Mouse (Mus musculus) heart, embryonic 12.5 days (tissue): ENCODE results near the gene Slc2a10. TPM values are rescaled to one million over a fixed set of nuclear protein-coding genes. Genes with fewer than 3 reads are reported as not detected.
"Not testable (repeated sequence)": the region's sequence is repeated elsewhere in the genome, so short reads cannot be mapped to it uniquely, and the experiment has no call there.

Experiments
- ATAC-seq: fragments of 200-750 bp; cut with Nextera tagmentation; 2 replicates; pipeline ENCODE4 v1.8.0; 2017; ENCODE audit warnings: moderate TSS enrichment, moderate library complexity; ENCODE audit not compliant: insufficient number of reproducible peaks, low FRiP score
- H3K27ac ChIP-seq: fragments of 300-500 bp; sonication (generic); 2 replicates; pipeline ENCODE4 v1.5.1; 2016; ENCODE audit warnings: mild to moderate bottlenecking, moderate library complexity; ENCODE audit not compliant: poor library complexity, severe bottlenecking
- H3K27me3 ChIP-seq: fragments of 300-500 bp; sonication (generic); replicated peaks from 2 replicates; pipeline ENCODE4 v1.6.1; 2016; ENCODE audit warnings: mild to moderate bottlenecking, moderate library complexity
- H3K36me3 ChIP-seq: fragments of 300-500 bp; sonication (generic); 2 replicates; pipeline ENCODE4 v1.6.1; 2016; ENCODE audit warnings: mild to moderate bottlenecking, moderate library complexity
- H3K4me1 ChIP-seq: fragments of 300-500 bp; sonication (generic); replicated peaks from 2 replicates; pipeline ENCODE4 v1.6.1; 2016; ENCODE audit warnings: mild to moderate bottlenecking
- H3K4me2 ChIP-seq: fragments of 300-500 bp; sonication (generic); 2 replicates; pipeline ENCODE4 v1.6.1; 2016; ENCODE audit warnings: mild to moderate bottlenecking, moderate library complexity
- H3K4me3 ChIP-seq: fragments of 300-500 bp; sonication (generic); 2 replicates; pipeline ENCODE4 v1.5.1; 2016; ENCODE audit warnings: mild to moderate bottlenecking
- H3K9ac ChIP-seq: fragments of 300-500 bp; sonication (generic); 2 replicates; pipeline ENCODE4 v1.6.1; 2016; ENCODE audit warnings: mild to moderate bottlenecking, moderate library complexity
- H3K9me3 ChIP-seq: fragments of 300-500 bp; sonication (generic); replicated peaks from 2 replicates; pipeline ENCODE4 v1.6.1; 2016; ENCODE audit warnings: mild to moderate bottlenecking, moderate library complexity
- WGBS: fragments of 180-500 bp; shearing (Covaris S2); methylation state at CpG from one replicate; pipeline ENCODE4 v1.1.7; 2016; 5-methylcytosine and 5-hydroxymethylcytosine counted together
- polyA plus RNA-seq: library from polyadenylated mRNA; unstranded; fragments of >200 nt; fragmentation: Nextera tagmentation; extraction: Ambion mirVana; gene quantifications from 2 replicates; pipeline ENCODE4 v1.2.1, GENCODE M21; 2016

Slc2a10 gene
- polyA plus RNA-seq, 1 experiment from 2014 or later = 5.7 TPM

- Histone ChIP-seq H3K27ac (no peak overlapping the region), H3K36me3 (no peaks in the 10 kb centered on the region), H3K4me2 (no peak overlapping the region), H3K9ac (no peak overlapping the region), H3K4me3 (no peak overlapping the region), H3K27me3 (peaks cover 52% of the 10 kb centered on the region), H3K9me3 (no peaks in the 10 kb centered on the region), H3K4me1 (peaks cover 10% of the 10 kb centered on the region)
- 62% methylated on average over 13 of the region's 13 CpGs for WGBS
- ATAC-seq = no peak
These were observed 39.5 kb downstream of the Slc2a10 start for GRCm38 (mm10) chr2:165542939-165543669.

- no peak overlapping the region for H3K4me3 ChIP-seq
- WGBS = 87% methylated on average over 10 of the region's 10 CpGs
- no peak overlapping the region for H3K9ac ChIP-seq
- no peaks in the 10 kb centered on the region for H3K36me3 ChIP-seq
- no peak overlapping the region for H3K27ac ChIP-seq
- no peaks in the 10 kb centered on the region for H3K9me3 ChIP-seq
- no peak overlapping the region for H3K4me2 ChIP-seq
- peaks cover 56% of the 10 kb centered on the region for H3K27me3 ChIP-seq
- ATAC-seq = no peak
- H3K4me1 ChIP-seq = peaks cover 10% of the 10 kb centered on the region
These were observed 40.1 kb downstream of the Slc2a10 start for GRCm38 (mm10) chr2:165543670-165544016.

GRCm38 (mm10) chr2:165545687-165546086 lies 42.1 kb downstream of the Slc2a10 start:
- 85% methylated on average over 2 of the region's 2 CpGs for WGBS
- Histone ChIP-seq H3K4me1 (peaks cover 10% of the 10 kb centered on the region), H3K4me2 (no peak overlapping the region), H3K36me3 (no peaks in the 10 kb centered on the region), H3K4me3 (no peak overlapping the region), H3K9ac (no peak overlapping the region), H3K27me3 (peaks cover 53% of the 10 kb centered on the region), H3K27ac (no peak overlapping the region), H3K9me3 (no peaks in the 10 kb centered on the region)
- no peak for ATAC-seq

GRCm38 (mm10) chr2:165546341-165546740 lies 42.8 kb downstream of the Slc2a10 start:
- 24% methylated on average over 8 of the region's 8 CpGs for WGBS
- Histone ChIP-seq H3K4me1 (peaks cover 10% of the 10 kb centered on the region), H3K27me3 (peaks cover 47% of the 10 kb centered on the region), H3K4me2 (no peak overlapping the region), H3K4me3 (no peak overlapping the region), H3K9me3 (no peaks in the 10 kb centered on the region), H3K9ac (no peak overlapping the region), H3K36me3 (no peaks in the 10 kb centered on the region), H3K27ac (no peak overlapping the region)
- no peak for ATAC-seq

- peaks cover 54% of the 10 kb centered on the region for H3K27me3 ChIP-seq
- H3K4me3 ChIP-seq = no peak overlapping the region
- 44% methylated on average over 9 of the region's 9 CpGs for WGBS
- H3K4me2 ChIP-seq = no peak overlapping the region
- H3K36me3 ChIP-seq = no peaks in the 10 kb centered on the region
- H3K9ac ChIP-seq = no peak overlapping the region
- no peak overlapping the region for H3K27ac ChIP-seq
- no peak for ATAC-seq
- peaks cover 10% of the 10 kb centered on the region for H3K4me1 ChIP-seq
- no peaks in the 10 kb centered on the region for H3K9me3 ChIP-seq
These were observed 43.8 kb downstream of the Slc2a10 start for GRCm38 (mm10) chr2:165547410-165547809.

GRCm38 (mm10) chr2:165548627-165549026 lies 45.0 kb downstream of the Slc2a10 start:
- Histone ChIP-seq H3K4me1 (peaks cover 10% of the 10 kb centered on the region), H3K27me3 (peaks cover 47% of the 10 kb centered on the region), H3K36me3 (no peaks in the 10 kb centered on the region), H3K9me3 (no peaks in the 10 kb centered on the region), H3K4me3 (no peak overlapping the region), H3K9ac (no peak overlapping the region), H3K27ac (no peak overlapping the region), H3K4me2 (no peak overlapping the region)
- 78% methylated on average over 6 of the region's 6 CpGs for WGBS
- no peak for ATAC-seq

GRCm38 (mm10) chr2:165550410-165550809 lies 46.8 kb downstream of the Slc2a10 start:
- not testable (repeated sequence) for H3K27ac ChIP-seq, H3K36me3 ChIP-seq, H3K4me3 ChIP-seq, H3K4me1 ChIP-seq, H3K9ac ChIP-seq, H3K9me3 ChIP-seq, ATAC-seq, H3K4me2 ChIP-seq
- peaks cover 51% of the 10 kb centered on the region for H3K27me3 ChIP-seq
- WGBS = 65% methylated on average over 7 of the region's 7 CpGs

GRCm38 (mm10) chr2:165554066-165554465 lies 50.5 kb downstream of the Slc2a10 start:
- H3K27me3 ChIP-seq = peaks cover 45% of the 10 kb centered on the region
- no peak overlapping the region for H3K9ac ChIP-seq
- no peak overlapping the region for H3K27ac ChIP-seq
- no peak overlapping the region for H3K4me3 ChIP-seq
- H3K4me1 ChIP-seq = no peaks in the 10 kb centered on the region
- 66% methylated on average over 9 of the region's 9 CpGs for WGBS
- H3K4me2 ChIP-seq = no peak overlapping the region
- H3K9me3 ChIP-seq = no peaks in the 10 kb centered on the region
- ATAC-seq = no peak
- H3K36me3 ChIP-seq = no peaks in the 10 kb centered on the region

- Histone ChIP-seq H3K4me3 (no peak overlapping the region), H3K4me2 (no peak overlapping the region), H3K27ac (no peak overlapping the region), H3K9me3 (no peaks in the 10 kb centered on the region), H3K4me1 (peaks cover 4% of the 10 kb centered on the region; the same call in 1 of the 2 replicates), H3K27me3 (peaks cover 39% of the 10 kb centered on the region), H3K36me3 (no peaks in the 10 kb centered on the region), H3K9ac (no peak overlapping the region)
- no peak for ATAC-seq
- WGBS = 80% methylated on average over 7 of the region's 7 CpGs
These were observed 53.7 kb downstream of the Slc2a10 start for GRCm38 (mm10) chr2:165557278-165557677.

GRCm38 (mm10) chr2:165558916-165559315 lies 55.3 kb downstream of the Slc2a10 start:
- H3K9ac ChIP-seq = no peak overlapping the region
- H3K4me2 ChIP-seq = no peak overlapping the region
- no peaks in the 10 kb centered on the region for H3K9me3 ChIP-seq
- no peak overlapping the region for H3K4me3 ChIP-seq
- 68% methylated on average over 11 of the region's 11 CpGs for WGBS
- no peak for ATAC-seq
- no peaks in the 10 kb centered on the region for H3K36me3 ChIP-seq
- no peak overlapping the region for H3K27ac ChIP-seq
- H3K4me1 ChIP-seq = peaks cover 13% of the 10 kb centered on the region
- peaks cover 48% of the 10 kb centered on the region for H3K27me3 ChIP-seq

GRCm38 (mm10) chr2:165559506-165560235 lies 56.1 kb downstream of the Slc2a10 start:
- H3K4me3 ChIP-seq = no peak overlapping the region
- peaks cover 13% of the 10 kb centered on the region for H3K4me1 ChIP-seq
- H3K27me3 ChIP-seq = peaks cover 48% of the 10 kb centered on the region
- no peaks in the 10 kb centered on the region for H3K36me3 ChIP-seq
- H3K9ac ChIP-seq = no peak overlapping the region
- no peak overlapping the region for H3K4me2 ChIP-seq
- no peaks in the 10 kb centered on the region for H3K9me3 ChIP-seq
- no peak for ATAC-seq
- WGBS = 26% methylated on average over 11 of the region's 11 CpGs
- H3K27ac ChIP-seq = no peak overlapping the region
